Mouse (Mus musculus): ENCODE data around the gene Gsn. TPM values are rescaled to one million over a fixed set of nuclear protein-coding genes. Genes with fewer than 3 reads are reported as not detected.

Gene Gsn
- polyA plus RNA-seq, 1 experiment, result 166 TPM

DNA sequence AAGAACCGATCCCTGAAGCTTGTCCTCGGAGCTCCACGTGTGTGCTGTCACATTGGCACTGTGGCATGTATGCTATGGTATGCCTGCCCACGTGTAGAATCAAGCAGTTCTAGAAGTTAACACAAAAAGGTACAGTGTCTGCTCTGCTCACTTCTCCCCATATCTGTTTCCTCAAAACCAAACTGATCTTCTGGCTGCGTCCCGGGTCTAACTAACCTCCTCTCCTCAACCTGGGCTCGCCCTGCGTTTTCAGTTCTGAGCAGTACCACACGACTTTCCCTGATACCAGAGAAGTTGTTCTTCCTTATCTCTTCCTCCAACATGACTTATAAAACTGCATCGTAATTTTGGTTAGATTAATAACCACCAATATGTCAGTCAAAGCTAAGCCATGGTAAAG is 71.4 kb downstream of the Gsn start:
- Histone ChIP-seq H3ac (ENCODE audit: control insufficient read depth, insufficient read length, low read depth) (no peak overlapping the region), H3K79me3 (ENCODE audit: low read depth) (peaks cover 10% of the 10 kb centered on the region), H3K79me2 (ENCODE audit: control insufficient read depth, insufficient read depth) (peaks cover 29% of the 10 kb centered on the region), H3K4me3 (ENCODE audit: insufficient read depth, poor library complexity, severe bottlenecking) (no peak overlapping the region), H3K27me3 (ENCODE audit: control insufficient read depth, insufficient read depth, insufficient read length) (no peaks in the 10 kb centered on the region), H3K36me3 (ENCODE audit: control insufficient read depth, insufficient read depth) (peaks cover 23% of the 10 kb centered on the region)
- TF ChIP-seq USF1 (IDR thresholded peaks at IDR 0.05; ENCODE audit: low read depth), result no peak
- TF ChIP-seq MAX (IDR thresholded peaks at IDR 0.05), result no peak
- TF ChIP-seq MYOD1 (IDR thresholded peaks at IDR 0.05; ENCODE audit: control insufficient read depth, insufficient read length, low read depth), result no peak
- TF ChIP-seq FOSL1 (IDR thresholded peaks at IDR 0.05; ENCODE audit: insufficient read depth, low read length, poor library complexity, severe bottlenecking), result no peak
- no peak for TF ChIP-seq CTCF (IDR thresholded peaks at IDR 0.05; ENCODE audit: control insufficient read depth, insufficient read depth, insufficient read length)
- TF ChIP-seq MYOG (IDR thresholded peaks at IDR 0.05; ENCODE audit: control insufficient read depth, extremely low read depth, insufficient read length), result no peak
- TF ChIP-seq CEBPB (IDR thresholded peaks at IDR 0.05; ENCODE audit: low read depth), result no peak

DNA sequence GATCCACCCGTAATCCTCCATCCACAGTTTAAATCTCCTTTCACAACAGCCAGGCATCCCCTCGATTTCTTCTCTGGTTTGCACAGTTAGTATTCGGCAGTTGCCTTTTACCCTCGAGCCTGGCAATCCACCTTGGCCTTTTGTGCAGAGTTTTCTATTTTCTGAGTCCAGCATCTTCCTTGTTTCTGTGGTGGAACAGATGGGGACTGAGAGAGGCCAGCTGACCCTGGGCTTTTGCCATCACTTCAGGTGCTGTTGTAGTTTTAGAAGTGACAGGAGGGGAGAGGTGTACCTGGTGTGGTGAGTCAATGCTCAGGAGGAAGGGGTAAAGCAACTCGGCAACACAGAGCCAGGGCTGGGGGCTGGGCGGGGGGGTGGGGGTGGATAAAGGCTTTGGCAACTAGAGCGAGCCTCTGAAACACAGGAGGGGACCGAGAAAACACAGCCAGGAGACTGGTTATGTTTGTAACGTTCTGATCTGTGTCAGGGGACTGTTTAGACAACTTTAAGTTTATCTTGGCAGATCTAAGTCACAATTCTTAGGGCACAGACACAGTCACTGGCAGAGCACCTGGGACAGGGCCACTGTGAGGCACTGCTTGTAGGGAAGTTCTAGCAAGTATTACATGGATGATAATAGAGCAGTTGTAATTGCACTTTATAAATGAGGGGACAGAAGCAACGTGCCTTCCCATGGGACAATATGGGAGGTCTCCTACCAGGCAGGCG is 72.0 kb downstream of the Gsn start:
- H3ac ChIP-seq (ENCODE audit: control insufficient read depth, insufficient read length, low read depth), result no peak overlapping the region
- peaks cover 36% of the 10 kb centered on the region for H3K79me2 ChIP-seq (ENCODE audit: control insufficient read depth, insufficient read depth)
- no peaks in the 10 kb centered on the region for H3K27me3 ChIP-seq (ENCODE audit: control insufficient read depth, insufficient read depth, insufficient read length)
- peaks cover 12% of the 10 kb centered on the region for H3K79me3 ChIP-seq (ENCODE audit: low read depth)
- TF ChIP-seq MYOD1 (IDR thresholded peaks at IDR 0.05; ENCODE audit: control insufficient read depth, insufficient read length, low read depth) (no peak), CEBPB (IDR thresholded peaks at IDR 0.05; ENCODE audit: low read depth) (no peak), MAX (IDR thresholded peaks at IDR 0.05) (no peak), MYOG (IDR thresholded peaks at IDR 0.05; ENCODE audit: control insufficient read depth, extremely low read depth, insufficient read length) (no peak), CTCF (IDR thresholded peaks at IDR 0.05; ENCODE audit: control insufficient read depth, insufficient read depth, insufficient read length) (no peak), USF1 (IDR thresholded peaks at IDR 0.05; ENCODE audit: low read depth) (no peak), FOSL1 (IDR thresholded peaks at IDR 0.05; ENCODE audit: insufficient read depth, low read length, poor library complexity, severe bottlenecking) (no peak)
- H3K4me3 ChIP-seq (ENCODE audit: insufficient read depth, poor library complexity, severe bottlenecking), result no peak overlapping the region
- peaks cover 16% of the 10 kb centered on the region for H3K36me3 ChIP-seq (ENCODE audit: control insufficient read depth, insufficient read depth)

DNA sequence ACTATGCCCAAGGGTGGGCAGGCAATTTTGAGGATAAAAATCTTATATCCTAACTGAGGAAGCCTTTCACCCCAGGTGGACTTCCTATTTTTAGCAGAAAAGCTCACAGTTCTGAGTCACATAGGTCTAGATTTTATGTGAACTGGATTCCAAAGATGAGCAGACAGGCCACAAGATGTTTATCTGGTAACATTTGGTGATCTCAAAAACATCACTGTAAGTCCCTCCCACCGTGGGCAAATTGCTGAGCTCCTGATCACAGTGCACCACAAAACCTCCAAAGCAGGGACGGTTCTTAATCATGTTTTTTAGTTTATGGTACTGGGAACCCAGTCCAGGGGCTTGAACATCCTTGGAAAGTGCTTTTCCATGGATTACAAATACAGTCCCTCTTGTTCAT is 72.9 kb downstream of the Gsn start:
- Histone ChIP-seq H3K4me3 (ENCODE audit: insufficient read depth, poor library complexity, severe bottlenecking) (no peak overlapping the region), H3ac (ENCODE audit: control insufficient read depth, insufficient read length, low read depth) (no peak overlapping the region), H3K36me3 (ENCODE audit: control insufficient read depth, insufficient read depth) (peaks cover 8% of the 10 kb centered on the region), H3K79me2 (ENCODE audit: control insufficient read depth, insufficient read depth) (peaks cover 43% of the 10 kb centered on the region), H3K27me3 (ENCODE audit: control insufficient read depth, insufficient read depth, insufficient read length) (no peaks in the 10 kb centered on the region), H3K79me3 (ENCODE audit: low read depth) (peaks cover 12% of the 10 kb centered on the region)
- TF ChIP-seq FOSL1 (IDR thresholded peaks at IDR 0.05; ENCODE audit: insufficient read depth, low read length, poor library complexity, severe bottlenecking) (no peak), USF1 (IDR thresholded peaks at IDR 0.05; ENCODE audit: low read depth) (no peak), CEBPB (IDR thresholded peaks at IDR 0.05; ENCODE audit: low read depth) (no peak), MYOD1 (IDR thresholded peaks at IDR 0.05; ENCODE audit: control insufficient read depth, insufficient read length, low read depth) (no peak), MAX (IDR thresholded peaks at IDR 0.05) (no peak), CTCF (IDR thresholded peaks at IDR 0.05; ENCODE audit: control insufficient read depth, insufficient read depth, insufficient read length) (no peak), MYOG (IDR thresholded peaks at IDR 0.05; ENCODE audit: control insufficient read depth, extremely low read depth, insufficient read length) (no peak)

- H3K36me3 ChIP-seq (ENCODE audit: control insufficient read depth, insufficient read depth), result no peaks in the 10 kb centered on the region
- TF ChIP-seq FOSL1 (IDR thresholded peaks at IDR 0.05; ENCODE audit: insufficient read depth, low read length, poor library complexity, severe bottlenecking), result no peak
- TF ChIP-seq CEBPB (IDR thresholded peaks at IDR 0.05; ENCODE audit: low read depth), result no peak
- no peak for TF ChIP-seq MAX (IDR thresholded peaks at IDR 0.05)
- no peak for TF ChIP-seq MYOG (IDR thresholded peaks at IDR 0.05; ENCODE audit: control insufficient read depth, extremely low read depth, insufficient read length)
- no peak for TF ChIP-seq CTCF (IDR thresholded peaks at IDR 0.05; ENCODE audit: control insufficient read depth, insufficient read depth, insufficient read length)
- no peak for TF ChIP-seq MYOD1 (IDR thresholded peaks at IDR 0.05; ENCODE audit: control insufficient read depth, insufficient read length, low read depth)
- TF ChIP-seq USF1 (IDR thresholded peaks at IDR 0.05; ENCODE audit: low read depth), result no peak
- H3K79me2 ChIP-seq (ENCODE audit: control insufficient read depth, insufficient read depth), result peaks cover 64% of the 10 kb centered on the region
- no peak overlapping the region for H3ac ChIP-seq (ENCODE audit: control insufficient read depth, insufficient read length, low read depth)
- peaks cover 23% of the 10 kb centered on the region for H3K79me3 ChIP-seq (ENCODE audit: low read depth)
- H3K27me3 ChIP-seq (ENCODE audit: control insufficient read depth, insufficient read depth, insufficient read length), result no peaks in the 10 kb centered on the region
- H3K4me3 ChIP-seq (ENCODE audit: insufficient read depth, poor library complexity, severe bottlenecking), result no peak overlapping the region
Observed at GRCm38 (mm10) chr2:35331205-35331604, 75.0 kb downstream of the Gsn start.

DNA sequence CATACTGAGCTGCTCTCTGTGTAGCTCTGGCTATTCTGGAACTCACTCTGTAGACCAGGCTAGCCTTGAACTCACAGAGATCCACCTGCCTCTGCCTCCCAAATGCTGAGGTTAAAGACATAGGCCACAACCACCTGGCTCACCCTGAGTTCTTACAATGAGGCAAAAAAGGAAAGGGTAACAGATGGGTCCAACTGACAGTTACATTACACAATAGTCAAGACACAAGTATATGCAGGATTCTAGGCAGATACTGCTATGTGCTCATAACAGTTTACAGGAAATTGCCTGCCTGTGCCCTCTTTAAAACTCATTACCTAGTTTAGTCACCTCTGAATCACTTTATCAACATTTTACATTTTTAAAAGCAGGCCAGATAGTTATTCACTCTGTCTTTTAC is 77.5 kb downstream of the Gsn start:
- no peak overlapping the region for H3ac ChIP-seq (ENCODE audit: control insufficient read depth, insufficient read length, low read depth)
- H3K79me3 ChIP-seq (ENCODE audit: low read depth), result peaks cover 23% of the 10 kb centered on the region
- no peaks in the 10 kb centered on the region for H3K27me3 ChIP-seq (ENCODE audit: control insufficient read depth, insufficient read depth, insufficient read length)
- no peak for TF ChIP-seq MYOG (IDR thresholded peaks at IDR 0.05; ENCODE audit: control insufficient read depth, extremely low read depth, insufficient read length)
- no peak for TF ChIP-seq MAX (IDR thresholded peaks at IDR 0.05)
- TF ChIP-seq MYOD1 (IDR thresholded peaks at IDR 0.05; ENCODE audit: control insufficient read depth, insufficient read length, low read depth), result no peak
- no peak for TF ChIP-seq CTCF (IDR thresholded peaks at IDR 0.05; ENCODE audit: control insufficient read depth, insufficient read depth, insufficient read length)
- peak; percentile 4 for TF ChIP-seq CEBPB (IDR thresholded peaks at IDR 0.05; ENCODE audit: low read depth)
- TF ChIP-seq USF1 (IDR thresholded peaks at IDR 0.05; ENCODE audit: low read depth), result no peak
- H3K4me3 ChIP-seq (ENCODE audit: insufficient read depth, poor library complexity, severe bottlenecking), result no peak overlapping the region
- H3K79me2 ChIP-seq (ENCODE audit: control insufficient read depth, insufficient read depth), result peaks cover 68% of the 10 kb centered on the region
- no peaks in the 10 kb centered on the region for H3K36me3 ChIP-seq (ENCODE audit: control insufficient read depth, insufficient read depth)
